Mouse (Mus musculus): ENCODE measurements around the gene Fxyd4.

DNA sequence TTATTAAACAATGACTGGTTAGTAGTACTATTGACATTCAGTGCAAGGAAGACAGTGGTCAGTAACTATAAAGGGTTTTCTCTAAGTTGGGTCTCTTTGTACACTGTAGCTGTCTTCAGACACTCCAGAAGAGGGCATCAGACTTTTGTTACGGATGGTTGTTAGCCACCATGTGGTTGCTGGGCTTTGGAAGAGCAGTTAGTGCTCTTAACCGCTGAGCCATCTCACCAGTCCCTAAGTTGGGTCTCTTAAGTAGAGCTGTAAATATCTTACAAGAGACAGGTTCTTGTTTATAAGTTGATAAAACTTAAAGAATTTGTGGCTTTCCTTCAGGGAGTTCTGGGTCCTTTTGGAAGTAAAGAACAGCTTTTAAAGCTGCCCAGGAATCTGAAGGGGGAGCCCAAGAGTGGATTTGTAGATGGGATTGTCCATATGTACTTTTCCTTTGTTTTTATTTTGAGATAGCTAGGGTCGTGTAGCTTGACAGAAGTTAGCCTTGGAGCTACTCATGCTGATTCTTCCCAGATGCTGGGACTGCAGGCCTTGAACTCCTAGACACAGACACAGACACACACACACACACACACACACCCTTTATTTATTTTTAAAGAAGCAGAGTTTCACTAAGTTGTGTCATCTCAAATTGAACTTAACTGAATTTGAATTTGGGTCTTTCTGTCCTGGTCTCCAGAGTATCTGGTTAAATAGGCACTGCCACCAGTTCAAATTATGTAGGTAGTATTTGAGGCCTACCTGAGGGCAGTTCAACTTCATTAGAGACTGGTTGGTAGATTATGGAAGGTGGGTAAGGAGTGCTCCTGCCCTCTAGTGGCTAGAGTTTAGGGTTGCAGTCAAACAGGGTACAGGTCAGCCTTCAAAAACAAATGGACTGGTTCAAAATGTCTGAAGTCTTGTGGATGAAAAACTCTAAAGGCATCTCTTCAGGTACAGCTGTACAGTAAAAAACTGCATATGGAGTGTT, 16.5 kb downstream of the Fxyd4 start:
- TF ChIP-seq CTCF (IDR thresholded peaks at IDR 0.05; ENCODE audit: low read depth, low read length) (no peak), POLR2A (IDR thresholded peaks at IDR 0.05; ENCODE audit: borderline replicate concordance, low read depth, low read length) (no peak)
